Mouse (Mus musculus) Patski (cell line): ENCODE measurements around the gene Hoxd13. TPM values are rescaled to one million over a fixed set of nuclear protein-coding genes. Genes with fewer than 3 reads are reported as not detected.

Experiments
- ATAC-seq: fragments of 100-300 bp; one replicate; pipeline ENCODE4 v1.8.0; 2021
- CTCF ChIA-PET: fragments of 350-600 bp; sonication (Branson Sonifier 250); formaldehyde crosslinking; loops from one replicate; lab custom pipeline; 2022; ENCODE audit warnings: inconsistent platforms; lab: Charles Lee
- POLR2A ChIA-PET: fragments of 350-600 bp; sonication (Branson Sonifier 250); formaldehyde crosslinking; loops from one replicate; lab custom pipeline; 2022; ENCODE audit warnings: antibody characterized with exemption, inconsistent platforms; lab: Charles Lee
- DNase-seq: peaks from one replicate; pipeline ENCODE4 v3.0.0-alpha.2; 2011; ENCODE audit warnings: low read depth, low spot score
- H3K27me3 ChIP-seq: fragments of 371-371 bp; one replicate; pipeline ENCODE4 v1.5.1; 2021
- CTCF ChIP-seq: fragments of 100-300 bp; IDR thresholded peaks from one replicate; pipeline ENCODE4 v1.5.1; 2021
- in situ Hi-C: fragments of 300-500 bp; cut with MboI; formaldehyde crosslinking; loops from 3 replicates; pipeline ENCODE4 v1.11.1; 2018; ENCODE audit warnings: low pct_unique_long_range_greater_than_20kb, mixed read lengths
- polyA plus RNA-seq: library from polyadenylated mRNA; unstranded; gene quantifications from one replicate; pipeline ENCODE4 v1.2.3, GENCODE M21; 2021

Gene Hoxd13
- polyA plus RNA-seq, 1 experiment from 2014 or later = not detected

DNA sequence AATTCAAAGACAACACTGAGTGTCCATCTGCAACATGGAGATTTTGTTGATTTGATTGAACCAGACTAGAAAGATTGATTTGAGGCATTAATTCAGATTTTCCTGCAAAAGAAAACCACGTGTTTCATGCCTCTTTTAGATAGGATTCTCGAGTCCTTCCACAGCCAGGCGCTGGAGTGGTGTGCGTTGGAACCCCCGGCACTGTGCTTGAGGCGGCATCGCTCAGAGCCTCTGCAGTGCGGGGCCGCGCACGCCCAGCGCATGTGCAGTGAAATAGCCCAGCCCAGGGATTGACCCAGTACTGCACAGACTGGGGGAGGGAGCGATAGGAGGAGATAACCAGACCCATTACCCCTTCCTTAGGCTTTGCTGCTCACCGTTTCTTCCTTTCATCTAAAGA, 46.8 kb downstream of the Hoxd13 start:
- DNase-seq (no peak), ATAC-seq (no peak)
- no peak for TF ChIP-seq CTCF
- H3K27me3 ChIP-seq = no peaks in the 10 kb centered on the region
- CTCF ChIA-PET = interaction anchor here (0.8 to 2.3 kb wide), 9 partner anchors 9 to 436 kb away, joined by 3 to 18 read pairs (median 3); no protein-coding TSS in a partner anchor
- in situ Hi-C loops = loop anchor here (5.0 kb wide), 2 partner anchors 247 to 342 kb away; no protein-coding TSS in a partner anchor
- POLR2A ChIA-PET = interaction anchor here (0.6 to 0.7 kb wide), 2 partner anchors 152 to 389 kb away, joined by 3 to 9 read pairs; no protein-coding TSS in a partner anchor

DNA sequence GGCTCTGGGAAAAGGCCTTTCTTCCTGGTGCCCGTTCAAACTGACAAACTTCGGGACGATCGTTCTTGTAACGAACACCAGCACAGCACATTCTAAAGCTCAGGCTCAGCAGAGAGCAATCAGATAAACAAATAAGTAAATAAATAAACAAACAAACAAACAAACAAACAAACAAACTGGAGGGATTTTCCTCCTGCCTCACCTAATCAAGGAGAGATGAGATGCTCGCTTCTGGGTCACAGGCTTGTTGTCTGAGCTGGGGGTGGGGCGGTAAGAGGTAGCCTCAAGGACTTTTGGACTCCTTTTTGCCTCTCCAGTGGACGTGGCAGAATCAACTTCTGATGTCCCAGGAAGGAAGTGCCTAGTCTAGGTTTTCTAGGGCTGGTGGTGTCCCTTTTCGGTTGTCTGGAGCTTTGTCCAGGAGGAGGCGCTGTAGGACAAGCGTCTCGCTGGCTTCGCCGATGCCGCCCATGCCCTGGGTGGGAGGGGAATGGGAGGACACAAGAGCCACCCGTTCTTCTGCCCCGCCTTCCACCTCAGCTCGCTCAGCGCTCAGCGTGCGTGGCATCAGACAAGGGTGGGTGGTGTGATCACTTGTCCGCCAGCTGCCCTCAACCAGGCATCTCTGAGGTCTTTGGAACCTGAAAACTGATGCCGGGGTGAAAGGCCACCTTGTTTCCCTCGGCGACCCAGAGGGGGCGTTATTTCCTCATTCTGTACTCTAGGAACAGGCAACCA, 47.6 kb downstream of the Hoxd13 start:
- in situ Hi-C loops = loop anchor here (5.0 kb wide), 2 partner anchors 247 to 342 kb away; no protein-coding TSS in a partner anchor
- POLR2A ChIA-PET = interaction anchor here (0.6 to 0.7 kb wide), 2 partner anchors 151 to 388 kb away, joined by 3 to 9 read pairs; no protein-coding TSS in a partner anchor
- peak; percentile 97 for TF ChIP-seq CTCF
- DNase-seq = peak; percentile 53
- CTCF ChIA-PET = interaction anchor here (0.7 to 2.3 kb wide), 18 partner anchors 10 to 435 kb away, joined by 3 to 18 read pairs (median 4); no protein-coding TSS in a partner anchor
- no peaks in the 10 kb centered on the region for H3K27me3 ChIP-seq
- peak; percentile 90 for ATAC-seq

DNA sequence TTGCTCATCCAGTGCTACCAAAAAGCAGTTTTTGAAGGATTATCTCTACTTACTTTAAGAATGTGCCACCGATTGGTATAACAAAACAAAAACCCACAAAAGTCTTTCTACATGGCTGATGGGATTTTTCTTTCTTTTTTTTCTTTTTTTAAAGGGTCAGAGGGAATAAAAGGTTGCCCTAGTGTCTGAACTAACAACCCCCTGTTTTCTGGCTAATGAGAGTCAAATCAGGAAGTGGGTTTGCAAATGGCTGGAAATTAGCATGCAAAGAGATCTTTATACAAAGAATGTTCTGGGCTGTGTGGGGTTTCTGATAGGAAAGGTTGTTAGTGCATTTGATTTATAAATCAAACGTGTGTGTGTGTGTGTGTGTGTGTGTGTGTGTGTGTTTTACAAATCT, 52.3 kb downstream of the Hoxd13 start:
- TF ChIP-seq CTCF = no peak
- H3K27me3 ChIP-seq = no peaks in the 10 kb centered on the region

DNA sequence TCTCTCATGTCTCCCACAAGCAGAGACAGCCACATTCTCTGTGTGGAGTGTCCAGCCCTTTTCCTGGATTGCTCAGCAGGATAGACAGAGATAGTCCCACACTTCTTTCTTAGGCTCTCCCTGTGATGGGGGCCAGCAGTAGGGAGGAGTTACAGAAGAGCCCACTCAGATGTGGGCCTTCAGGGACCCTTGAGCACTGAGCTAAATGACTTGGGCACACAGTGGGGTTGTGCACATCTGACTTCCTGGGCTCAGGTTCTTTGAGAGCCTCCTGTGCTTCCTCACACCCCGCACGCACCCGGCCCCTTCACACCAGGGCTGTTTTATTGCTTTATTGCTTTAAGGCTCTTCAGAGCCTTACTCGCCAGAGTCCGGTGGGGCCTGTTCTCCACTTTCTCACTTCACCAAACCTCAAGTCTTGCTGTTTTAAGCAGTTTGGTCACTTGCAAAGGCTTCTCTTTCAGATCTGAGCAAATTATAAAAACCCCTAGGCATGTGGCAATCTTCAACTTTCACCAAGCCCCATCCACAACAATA, 52.9 kb downstream of the Hoxd13 start:
- no peak for TF ChIP-seq CTCF
- POLR2A ChIA-PET = no interaction called here
- no peak for ATAC-seq
- no peak for DNase-seq
- CTCF ChIA-PET = no interaction called here
- in situ Hi-C loops = no loop called here
- no peaks in the 10 kb centered on the region for H3K27me3 ChIP-seq

More for the DNA sequence above, 52.3 kb downstream of the Hoxd13 start:
- POLR2A ChIA-PET = no interaction called here
- CTCF ChIA-PET = no interaction called here
- DNase-seq (no peak), ATAC-seq (no peak)
- in situ Hi-C loops = no loop called here

Other genes with a start within 250 kb of the Hoxd13 start
- gene Lnpk, start 88.9 kb upstream of the Hoxd13 start, polyA plus RNA-seq = 18.5 TPM
- gene Evx2, start 8.8 kb upstream of the Hoxd13 start, polyA plus RNA-seq = not detected
- not detected for gene Hoxd12, start 6.7 kb downstream of the Hoxd13 start, polyA plus RNA-seq
- not detected for gene Hoxd11, start 11.2 kb downstream of the Hoxd13 start, polyA plus RNA-seq
- 0.13 TPM for gene Hoxd10, start 23.6 kb downstream of the Hoxd13 start, polyA plus RNA-seq
- 8.7 TPM for gene Hoxd9, start 29.4 kb downstream of the Hoxd13 start, polyA plus RNA-seq
- gene Hoxd8, start 36.3 kb downstream of the Hoxd13 start, polyA plus RNA-seq = 17.1 TPM
- 0.27 TPM for gene Hoxd3, start 43.6 kb downstream of the Hoxd13 start, polyA plus RNA-seq
- gene Hoxd4, start 43.6 kb downstream of the Hoxd13 start, polyA plus RNA-seq = 6.7 TPM
- 0.73 TPM for gene Gm28230, start 58.4 kb downstream of the Hoxd13 start, polyA plus RNA-seq
- not detected for gene Hoxd1, start 94.7 kb downstream of the Hoxd13 start, polyA plus RNA-seq
- gene Mtx2, start 157.5 kb downstream of the Hoxd13 start, polyA plus RNA-seq = 120 TPM